Mouse (Mus musculus) Patski (cell line): ENCODE measurements around the gene Pip5k1c. TPM values are rescaled to one million over a fixed set of nuclear protein-coding genes. Genes with fewer than 3 reads are reported as not detected.

Source experiments
- ATAC-seq: fragments of 100-300 bp; one replicate; pipeline ENCODE4 v1.8.0; 2021
- CTCF ChIA-PET: fragments of 350-600 bp; sonication (Branson Sonifier 250); formaldehyde crosslinking; loops from one replicate; lab custom pipeline; 2022; ENCODE audit warnings: inconsistent platforms; lab: Charles Lee
- POLR2A ChIA-PET: fragments of 350-600 bp; sonication (Branson Sonifier 250); formaldehyde crosslinking; loops from one replicate; lab custom pipeline; 2022; ENCODE audit warnings: antibody characterized with exemption, inconsistent platforms; lab: Charles Lee
- DNase-seq: peaks from one replicate; pipeline ENCODE4 v3.0.0-alpha.2; 2011; ENCODE audit warnings: low read depth, low spot score
- H3K27me3 ChIP-seq: fragments of 371-371 bp; one replicate; pipeline ENCODE4 v1.5.1; 2021
- CTCF ChIP-seq: fragments of 100-300 bp; IDR thresholded peaks from one replicate; pipeline ENCODE4 v1.5.1; 2021
- in situ Hi-C: fragments of 300-500 bp; cut with MboI; formaldehyde crosslinking; loops from 3 replicates; pipeline ENCODE4 v1.11.1; 2018; ENCODE audit warnings: low pct_unique_long_range_greater_than_20kb, mixed read lengths
- polyA plus RNA-seq: library from polyadenylated mRNA; unstranded; gene quantifications from one replicate; pipeline ENCODE4 v1.2.3, GENCODE M21; 2021

Pip5k1c gene
- polyA plus RNA-seq, 1 experiment from 2014 or later: 51.5 TPM

DNA sequence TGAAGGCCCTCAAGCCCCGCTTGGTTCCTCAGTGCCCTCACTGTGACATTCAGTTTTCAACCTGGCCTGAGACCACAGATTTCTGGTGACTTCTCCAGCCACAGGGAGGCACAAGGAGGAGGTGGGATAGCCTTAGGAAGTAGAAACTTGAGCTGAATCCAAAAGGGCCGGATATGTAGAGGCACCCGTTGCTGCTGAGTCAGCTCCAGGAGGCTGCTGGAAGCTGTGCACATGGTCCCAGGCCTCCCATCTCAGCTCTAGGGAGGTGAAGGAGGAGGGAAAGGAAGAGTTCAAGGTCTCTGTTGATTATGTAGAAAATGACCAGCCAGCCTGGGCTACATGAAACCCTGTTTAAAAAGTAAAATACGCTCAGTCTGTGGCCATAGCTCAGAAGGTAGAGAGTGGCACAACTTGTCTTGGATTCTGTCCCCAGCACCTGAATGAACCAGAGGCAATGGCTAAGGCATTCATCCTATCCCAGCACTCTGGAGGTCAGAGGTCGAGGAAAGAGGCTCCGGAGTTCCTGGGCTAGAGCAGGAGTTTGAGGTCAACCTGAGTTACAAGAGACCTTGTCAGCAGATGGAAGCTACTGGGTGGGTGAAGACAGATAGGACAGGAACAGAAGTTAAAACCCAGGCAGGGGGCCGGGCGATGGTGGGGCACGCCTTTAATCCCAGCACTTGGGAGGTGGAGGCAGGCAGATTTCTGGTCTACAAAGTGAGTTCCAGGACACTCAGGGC lies 62.1 kb downstream of the Pip5k1c start:
- H3K27me3 ChIP-seq: no peaks in the 10 kb centered on the region
- no peak for TF ChIP-seq CTCF
- in situ Hi-C loops: loop anchor here (5.0 kb wide), 1 partner anchor 68 kb away; no protein-coding TSS in a partner anchor
- CTCF ChIA-PET: interaction anchor here (1.2 to 1.7 kb wide), 2 partner anchors 62 to 66 kb away, joined by 5 read pairs; partner anchors contain the start of gene Pip5k1c
- no peak for DNase-seq
- ATAC-seq: no peak
- POLR2A ChIA-PET: no interaction called here

DNA sequence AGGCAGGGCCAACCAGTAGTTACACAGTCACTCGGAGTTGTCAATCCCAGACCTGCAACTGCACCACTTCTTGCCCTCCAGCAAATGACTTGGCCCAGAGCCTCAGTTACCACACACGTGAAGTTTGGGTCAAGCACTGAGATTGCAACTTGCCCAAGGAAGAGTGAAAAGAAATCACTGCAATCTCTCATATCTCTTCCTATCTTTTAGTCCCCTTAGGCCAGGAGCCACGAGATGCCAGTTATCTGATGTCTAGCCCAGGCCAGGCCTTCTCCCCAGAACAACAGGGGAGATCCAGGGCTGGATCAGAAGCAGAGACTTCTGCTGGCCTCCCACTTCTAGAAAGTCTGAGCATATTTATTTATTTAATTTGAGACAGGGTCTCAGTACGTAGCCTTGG lies 62.8 kb downstream of the Pip5k1c start:
- in situ Hi-C loops: no loop called here

DNA sequence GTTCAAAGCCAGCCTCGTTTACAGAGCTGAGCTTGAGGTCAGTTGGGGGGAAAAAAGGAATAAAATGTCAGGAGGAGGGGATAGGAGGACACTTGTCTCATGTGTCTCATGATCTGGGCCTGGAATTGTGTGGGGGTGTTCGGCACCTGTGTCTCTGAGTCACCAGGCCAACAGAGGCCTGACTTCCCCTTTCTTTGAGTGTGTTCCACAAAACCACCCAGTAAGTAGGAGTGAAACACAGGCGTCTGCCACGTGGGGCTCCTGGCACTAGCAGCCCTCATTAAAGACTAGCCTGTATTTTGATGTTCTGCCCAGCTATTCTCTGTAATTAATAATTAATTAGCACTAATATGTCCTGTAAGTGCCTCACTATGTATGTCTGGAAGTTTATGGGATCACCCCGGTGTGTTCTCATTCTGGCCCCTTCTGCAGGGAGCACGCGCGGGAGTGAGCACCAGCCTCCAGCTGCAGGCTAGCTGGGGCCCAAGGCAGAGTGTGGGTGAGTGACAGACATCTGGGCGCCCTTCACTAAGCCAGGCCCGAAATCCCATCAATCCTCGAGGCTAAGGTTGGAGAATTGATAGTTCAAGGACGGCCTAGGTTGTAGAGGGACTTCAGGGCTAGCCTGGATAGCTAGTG lies 63.7 kb downstream of the Pip5k1c start:
- DNase-seq (no peak), ATAC-seq (no peak)
- H3K27me3 ChIP-seq: no peaks in the 10 kb centered on the region
- ChIA-PET CTCF (no interaction called here), POLR2A (interaction anchor here (1.0 to 1.2 kb wide), 2 partner anchors 17 to 36 kb away, joined by 3 read pairs; partner anchors contain the start of gene Smim24)
- in situ Hi-C loops: no loop called here
- TF ChIP-seq CTCF: no peak

More for the DNA sequence above, 62.8 kb downstream of the Pip5k1c start:
- DNase-seq (no peak), ATAC-seq (no peak)
- POLR2A ChIA-PET: no interaction called here
- CTCF ChIA-PET: no interaction called here
- TF ChIP-seq CTCF: no peak
- no peaks in the 10 kb centered on the region for H3K27me3 ChIP-seq

DNA sequence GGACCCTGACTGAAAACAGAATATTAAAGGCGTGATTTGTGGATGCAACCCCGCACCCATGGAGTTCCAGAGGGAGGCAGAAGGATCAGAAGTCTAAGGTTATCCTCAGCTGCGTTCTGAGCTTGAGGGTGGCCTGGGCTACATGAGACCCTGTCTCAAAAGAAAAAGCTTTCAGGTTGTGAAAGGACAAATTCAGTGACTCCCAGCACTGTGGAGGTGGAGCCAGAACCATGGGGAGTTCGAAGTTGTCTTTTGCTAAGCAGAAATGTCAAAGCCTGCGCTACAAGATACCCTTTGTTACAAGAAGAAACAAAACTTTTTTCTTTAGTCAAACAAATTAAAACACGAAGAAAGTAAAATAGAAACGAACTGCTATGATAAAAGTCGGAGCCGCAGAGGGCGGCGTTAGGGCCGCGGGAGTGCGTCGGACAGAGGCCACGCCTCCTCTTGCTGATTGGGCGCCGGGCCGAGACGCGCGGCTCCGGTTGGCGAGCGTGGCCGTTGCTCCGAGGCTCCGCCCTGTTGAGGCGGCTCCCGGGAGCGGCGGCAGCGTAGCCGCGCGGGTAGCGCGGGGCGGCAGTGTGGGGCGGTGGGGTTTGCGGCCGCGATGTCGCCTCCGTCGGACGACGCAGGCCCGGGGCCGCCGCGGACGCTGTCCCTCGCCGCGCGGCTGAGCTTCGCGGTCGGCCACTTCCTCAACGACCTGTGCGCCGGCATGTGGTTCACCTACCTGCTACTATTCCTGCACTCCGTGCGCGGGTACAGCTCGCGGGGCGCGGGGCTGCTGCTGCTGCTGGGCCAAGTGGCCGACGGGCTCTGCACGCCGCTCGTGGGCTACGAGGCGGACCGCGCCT lies 64.5 kb downstream of the Pip5k1c start, which contains the start of gene Mfsd12:
Gene Mfsd12, plus strand, starts transcription at position 501 of the 854 bp plus-strand sequence.
- no peaks in the 10 kb centered on the region for H3K27me3 ChIP-seq
- DNase-seq (no peak), ATAC-seq (peak; percentile 77)
- in situ Hi-C loops: no loop called here
- ChIA-PET POLR2A (interaction anchor here (0.8 to 1.2 kb wide), 3 partner anchors 16 to 67 kb away, joined by 3 to 4 read pairs (median 3); partner anchors contain the start of gene Smim24), CTCF (no interaction called here)
- TF ChIP-seq CTCF: no peak

DNA sequence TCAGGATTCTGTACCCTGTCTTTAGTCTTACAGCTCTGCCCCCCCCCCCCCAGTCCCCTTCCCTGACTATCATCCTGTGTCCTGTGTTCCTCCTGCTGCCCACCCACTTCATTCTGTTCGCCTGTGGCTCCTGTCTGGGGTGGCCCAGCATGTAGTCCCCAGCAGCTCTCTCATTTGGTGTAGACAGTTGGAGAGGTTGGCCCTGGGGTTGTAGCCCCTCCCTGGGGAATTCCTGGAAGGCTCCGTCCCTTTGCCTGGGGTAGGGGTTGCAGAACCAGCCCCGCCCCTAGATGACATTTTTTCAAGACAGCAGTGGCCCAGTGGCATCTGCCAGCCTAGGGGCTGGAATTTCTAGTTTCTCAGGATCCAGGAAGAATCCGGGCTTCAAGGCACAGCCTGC lies 65.4 kb downstream of the Pip5k1c start:
- in situ Hi-C loops: no loop called here
- TF ChIP-seq CTCF: no peak
- DNase-seq: no peak
- ChIA-PET POLR2A (interaction anchor here (0.8 kb wide), 1 partner anchor 68 kb away, joined by 4 read pairs; no protein-coding TSS in a partner anchor), CTCF (no interaction called here)
- H3K27me3 ChIP-seq: no peaks in the 10 kb centered on the region
- ATAC-seq: no peak

DNA sequence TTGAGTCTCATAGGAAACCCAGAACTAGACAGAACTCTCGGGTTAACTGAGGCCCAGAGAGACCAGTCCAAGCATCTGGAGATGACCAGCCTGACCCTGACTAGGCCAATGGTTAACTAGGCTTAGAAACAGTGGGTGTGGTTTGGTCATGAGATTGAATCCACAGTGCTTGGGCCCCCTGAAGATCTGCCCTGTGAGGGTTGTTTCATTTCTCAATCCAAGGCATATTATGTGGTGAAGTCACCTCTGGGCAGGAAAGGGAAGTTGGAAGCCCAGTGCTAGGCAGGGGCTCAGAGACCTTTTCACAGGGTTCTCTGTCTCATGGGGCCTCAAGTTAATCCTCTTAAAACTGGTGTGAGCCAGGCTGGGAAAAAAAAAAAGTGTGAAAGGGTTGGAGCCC lies 66.1 kb downstream of the Pip5k1c start:
- ATAC-seq (peak; percentile 20), DNase-seq (no peak)
- in situ Hi-C loops: no loop called here
- TF ChIP-seq CTCF: no peak
- CTCF ChIA-PET: no interaction called here
- no peaks in the 10 kb centered on the region for H3K27me3 ChIP-seq
- POLR2A ChIA-PET: no interaction called here

DNA sequence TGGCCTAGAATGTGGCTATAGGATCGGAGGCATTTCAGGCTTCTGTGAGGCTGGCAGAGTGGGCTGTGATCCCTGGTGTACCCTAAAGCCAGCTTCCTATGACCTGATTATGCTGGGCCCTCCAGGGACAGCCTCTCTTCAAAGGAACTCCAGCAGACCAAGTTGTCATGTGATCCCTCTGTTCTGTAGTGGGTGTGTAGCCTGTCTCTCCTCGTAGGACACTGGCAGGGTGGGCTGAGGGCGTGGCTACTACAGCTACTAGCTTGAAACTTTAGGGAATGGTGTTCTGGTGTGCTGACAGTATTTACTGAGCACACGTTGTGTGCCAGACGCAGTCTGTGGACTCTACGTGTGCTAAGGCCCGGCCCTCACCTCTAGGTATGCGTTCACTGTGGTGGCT lies 68.0 kb downstream of the Pip5k1c start:
- POLR2A ChIA-PET: interaction anchor here (1.2 kb wide), 1 partner anchor 17 kb away, joined by 3 read pairs; no protein-coding TSS in a partner anchor
- no peaks in the 10 kb centered on the region for H3K27me3 ChIP-seq
- ATAC-seq: no peak
- no peak for DNase-seq
- in situ Hi-C loops: no loop called here
- TF ChIP-seq CTCF: no peak
- CTCF ChIA-PET: interaction anchor here (1.2 kb wide), 1 partner anchor 10 kb away, joined by 3 read pairs; the partner anchor contains the start of gene Hmg20b

DNA sequence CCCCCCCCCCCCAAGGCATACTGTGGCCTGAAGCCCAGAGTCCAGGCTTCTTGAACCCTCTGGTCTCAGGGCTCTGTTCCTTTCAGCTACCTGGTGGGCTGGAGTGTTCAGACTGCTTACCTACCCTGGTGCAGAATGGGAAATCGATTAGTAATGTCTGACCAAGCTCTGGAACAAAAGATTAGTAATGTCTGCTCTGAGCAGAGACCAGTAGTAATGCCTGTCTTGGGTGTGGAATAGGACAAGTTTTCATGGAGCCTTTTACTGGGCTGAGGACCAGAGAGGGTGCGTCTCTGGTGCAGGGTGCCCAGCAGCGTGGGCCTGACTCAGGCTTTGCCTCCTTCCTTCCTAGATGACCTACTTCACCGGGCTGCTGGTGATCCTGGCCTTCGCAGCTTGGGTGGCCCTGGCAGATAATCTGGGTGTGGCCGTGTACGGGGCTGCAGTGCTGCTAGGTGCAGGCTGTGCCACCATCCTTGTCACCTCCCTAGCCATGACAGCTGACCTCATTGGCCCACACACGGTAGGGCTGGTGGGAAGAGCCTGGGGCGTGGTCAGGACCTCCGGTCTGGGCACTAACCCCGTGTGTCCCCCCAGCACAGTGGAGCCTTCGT lies 69.7 kb downstream of the Pip5k1c start:
- CTCF ChIA-PET: interaction anchor here (1.0 kb wide), 1 partner anchor 15 kb away, joined by 3 read pairs; no protein-coding TSS in a partner anchor
- no peak for TF ChIP-seq CTCF
- ATAC-seq: no peak

DNA sequence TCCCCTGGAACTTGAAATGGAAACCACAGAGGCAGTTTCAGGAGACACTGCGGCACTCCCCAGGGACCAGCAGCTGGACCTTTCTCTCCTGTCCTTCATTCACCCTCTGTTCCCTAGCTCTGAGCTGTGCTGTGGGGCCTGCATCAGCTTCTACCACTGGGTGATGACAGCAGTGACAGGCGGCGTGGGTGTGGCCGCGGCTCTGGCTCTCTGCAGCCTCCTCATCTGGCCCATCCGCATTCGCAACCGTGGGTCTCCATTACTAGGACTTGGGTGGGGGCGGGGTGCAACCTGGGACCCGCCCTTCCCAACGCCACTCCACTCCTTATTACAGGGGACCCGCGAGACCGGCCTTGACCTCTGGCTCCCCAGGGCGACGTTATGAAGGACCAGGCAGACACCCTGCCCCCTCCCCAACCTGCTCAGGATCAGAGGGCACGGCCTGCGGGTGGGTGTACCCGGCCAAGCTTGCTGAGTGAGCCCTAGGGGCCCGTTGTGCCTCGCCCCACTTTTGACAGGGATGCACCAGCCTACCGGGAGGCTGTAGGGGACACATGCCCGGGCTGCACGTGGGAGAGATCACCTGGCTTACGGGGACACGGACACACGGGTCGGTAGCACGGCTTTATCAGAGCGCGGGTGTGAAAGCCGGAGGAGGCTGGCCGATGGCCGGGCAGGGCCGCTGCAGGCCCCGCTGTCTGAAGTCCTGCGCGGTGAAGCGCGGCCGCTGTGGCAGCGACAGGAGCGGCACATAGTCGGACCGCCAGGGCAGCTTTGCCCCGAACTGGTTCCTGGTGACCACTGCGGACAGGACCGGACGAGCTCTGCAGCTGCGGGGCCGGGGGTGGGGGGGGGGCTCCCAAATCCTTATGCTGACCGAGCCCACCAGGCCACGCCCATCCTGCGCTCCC lies 70.9 kb downstream of the Pip5k1c start:
- CTCF ChIA-PET: no interaction called here
- POLR2A ChIA-PET: interaction anchor here (1.3 kb wide), 1 partner anchor 14 kb away, joined by 3 read pairs; the partner anchor contains the start of gene Fzr1
- TF ChIP-seq CTCF: no peak
- ATAC-seq (no peak), DNase-seq (no peak)
- in situ Hi-C loops: no loop called here
- H3K27me3 ChIP-seq: no peaks in the 10 kb centered on the region

More for the DNA sequence above, 69.7 kb downstream of the Pip5k1c start:
- DNase-seq: no peak
- in situ Hi-C loops: no loop called here
- POLR2A ChIA-PET: no interaction called here
- no peaks in the 10 kb centered on the region for H3K27me3 ChIP-seq
